Mouse (Mus musculus) layer of hippocampus, adult 11-12 months (tissue): Measurements from ENCODE around the gene Car7.

Source experiments
- DNase-seq: peaks from one replicate; pipeline ENCODE4 v3.0.0; 2022; ENCODE audit warnings: low spot score

Car7 gene

DNA sequence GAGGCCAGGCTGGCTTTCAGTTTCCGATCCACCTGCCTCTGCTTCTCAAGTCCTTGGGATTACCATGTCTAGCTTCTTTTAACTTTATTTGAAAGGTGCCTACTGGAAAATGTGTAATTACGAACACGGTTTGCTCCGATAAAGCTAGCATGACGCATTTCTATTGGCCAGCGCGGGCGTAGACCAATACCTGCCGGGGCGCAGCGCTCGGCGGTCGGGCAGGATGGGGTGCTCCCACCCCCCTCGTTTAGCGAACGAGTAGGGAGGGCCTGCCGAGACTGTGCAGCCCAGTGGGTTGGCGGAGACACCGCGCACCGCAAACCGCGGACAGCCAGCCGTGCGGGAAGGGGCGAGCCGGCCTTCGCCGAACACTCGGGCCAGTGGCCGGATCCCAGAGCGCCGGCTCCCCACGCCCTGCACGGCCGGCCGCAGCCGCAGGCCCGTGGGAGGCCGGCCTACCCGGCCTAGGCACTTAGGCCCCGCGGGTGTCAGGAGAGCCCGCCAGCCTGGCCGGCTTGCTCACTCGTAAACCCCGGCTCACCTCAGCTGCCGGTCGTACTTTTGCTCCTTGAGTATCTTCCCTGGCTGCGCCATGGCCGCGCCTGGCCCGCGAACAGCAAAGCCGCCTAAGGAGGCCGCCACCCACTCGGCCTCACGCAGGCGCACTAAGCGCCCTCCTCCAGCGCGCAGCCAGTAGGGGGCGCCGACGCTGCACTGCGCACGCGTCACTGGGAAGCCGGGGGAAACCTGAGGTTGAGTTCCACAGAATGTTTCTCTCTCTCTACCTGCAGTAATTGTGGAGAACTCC is at the start of gene Car7, which contains the start of gene Nae1:
Car7 (plus strand) TSS at position 719 of the 808 bp plus-strand sequence.
Nae1 (minus strand) TSS at position 667 of the 808 bp plus-strand sequence.
- peak; percentile 95 for DNase-seq

DNA sequence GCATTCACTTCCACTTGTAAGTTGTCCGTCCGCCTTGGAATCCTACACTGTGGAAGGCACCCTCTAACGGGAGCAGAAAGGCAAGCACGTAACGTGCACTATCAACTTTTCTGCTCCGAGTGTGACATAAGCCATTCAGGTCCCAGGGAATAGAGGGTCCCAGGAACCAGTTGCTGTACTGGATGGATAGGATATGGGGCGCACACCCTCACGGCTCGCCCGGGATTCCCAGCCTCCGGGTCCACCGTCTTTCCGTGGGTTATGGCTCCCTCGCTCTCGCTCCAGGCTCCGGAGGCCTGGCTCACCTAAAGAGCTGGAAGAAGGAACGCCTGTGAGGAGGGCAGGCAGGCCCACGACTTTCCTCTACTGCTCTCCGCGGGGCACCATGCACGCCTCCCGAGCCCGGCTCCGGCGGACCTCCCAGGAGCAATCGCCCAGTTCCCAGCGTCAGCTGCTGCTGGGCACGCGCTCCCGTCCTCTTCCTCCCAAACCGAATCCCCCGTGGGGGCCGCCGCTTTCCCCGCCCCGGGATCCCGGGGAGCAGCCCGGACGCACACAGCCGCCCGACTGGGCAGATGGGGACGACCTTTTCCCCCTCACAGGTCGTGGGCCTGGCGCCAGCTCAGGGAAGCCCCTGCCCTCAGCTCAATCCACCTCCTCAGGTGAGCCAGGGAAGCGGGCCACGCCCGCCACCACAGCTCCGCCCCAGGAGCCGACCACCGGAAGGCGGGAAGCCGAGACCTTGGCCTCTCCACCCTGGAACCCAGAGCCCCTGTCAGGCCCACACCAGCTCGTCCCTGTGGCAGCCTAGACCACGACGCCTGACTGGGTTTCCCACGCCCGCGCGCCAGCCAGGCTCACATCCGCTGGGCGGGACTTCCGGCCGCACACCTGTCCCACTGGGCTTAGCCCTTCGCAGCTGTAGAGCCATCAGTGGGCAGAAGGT is 25.2 kb upstream of the Car7 start, which contains the start of gene Terb1:
Terb1 (minus strand) TSS at position 850 of the 946 bp plus-strand sequence.
- DNase-seq: peak; percentile 25

DNA sequence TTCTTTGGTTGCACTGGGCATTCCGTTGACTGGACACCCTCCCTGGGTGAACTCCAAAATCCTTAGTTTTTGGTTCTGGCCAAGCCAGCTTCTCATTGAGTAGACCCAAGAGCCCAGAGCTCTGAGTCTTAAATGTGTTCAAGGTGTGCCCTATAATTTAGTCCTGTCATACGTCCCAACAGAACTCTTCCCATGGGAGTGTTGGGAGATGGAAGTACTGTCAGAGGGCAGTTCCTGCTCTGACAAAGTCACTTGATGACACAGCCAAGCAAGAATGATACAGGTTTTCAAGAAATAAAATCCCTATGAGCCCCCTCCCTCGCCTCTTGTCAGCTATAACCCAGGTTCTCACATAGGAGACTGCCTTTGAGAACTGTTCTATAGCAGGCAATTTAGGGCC is 24.4 kb upstream of the Car7 start:
- no peak for DNase-seq

DNA sequence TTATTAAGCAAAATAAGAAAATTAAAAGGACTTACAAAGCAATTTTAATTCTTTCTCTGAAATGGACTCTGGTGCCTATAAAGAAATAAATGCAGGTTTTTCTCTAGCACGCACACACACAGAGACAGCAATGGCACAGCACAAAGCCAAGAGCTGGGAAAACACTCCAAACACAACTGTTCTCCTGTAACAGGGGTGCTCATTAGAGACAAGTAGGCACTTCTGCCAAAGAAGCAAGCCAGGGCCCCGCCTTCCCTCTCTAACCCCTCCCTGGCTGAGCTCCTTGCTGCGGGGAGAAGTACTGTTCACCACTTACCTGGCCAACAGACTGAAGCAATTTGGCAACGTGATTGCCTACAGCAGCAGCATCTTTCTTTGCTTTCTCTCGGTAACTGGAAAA is 16.6 kb upstream of the Car7 start:
- no peak for DNase-seq

DNA sequence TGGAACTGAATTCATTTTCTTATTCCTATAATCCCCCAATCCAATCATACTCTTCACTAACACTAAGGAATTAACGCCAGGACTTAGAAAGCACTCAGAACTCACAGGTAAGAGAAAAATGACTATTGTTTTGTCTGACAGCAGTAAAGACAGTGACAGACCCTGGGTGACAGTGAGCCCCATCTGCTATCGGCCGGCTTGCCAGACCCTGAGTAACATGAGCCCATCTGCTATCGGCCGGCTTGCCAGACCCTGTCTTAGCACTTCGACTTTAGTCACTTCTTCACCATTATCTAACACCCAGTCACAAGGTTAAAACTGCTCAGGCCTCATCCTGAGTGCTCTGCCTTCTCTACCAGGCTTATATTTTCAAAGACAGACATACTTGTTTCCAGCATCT is 4.8 kb upstream of the Car7 start:
- DNase-seq: no peak

DNA sequence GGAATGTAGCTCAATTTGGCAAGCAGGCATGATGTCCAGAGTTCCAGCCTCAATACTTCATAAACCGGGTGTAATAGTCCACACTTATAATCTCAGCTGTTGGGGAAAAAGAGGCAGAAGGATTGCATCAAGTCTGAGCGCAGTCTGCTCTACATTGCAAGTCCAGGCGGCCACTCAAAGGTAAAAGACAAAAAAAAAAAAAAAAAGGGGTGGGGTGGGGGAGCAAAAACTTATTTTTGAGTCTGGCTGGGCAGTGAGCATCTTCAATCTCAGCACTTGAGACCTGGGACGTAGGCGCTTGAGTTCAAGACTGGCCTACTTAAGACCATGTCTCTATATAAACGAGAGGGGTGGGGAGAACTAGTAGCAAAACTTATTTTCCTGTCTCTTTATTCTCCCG is 938 bp upstream of the Car7 start:
- DNase-seq: no peak

DNA sequence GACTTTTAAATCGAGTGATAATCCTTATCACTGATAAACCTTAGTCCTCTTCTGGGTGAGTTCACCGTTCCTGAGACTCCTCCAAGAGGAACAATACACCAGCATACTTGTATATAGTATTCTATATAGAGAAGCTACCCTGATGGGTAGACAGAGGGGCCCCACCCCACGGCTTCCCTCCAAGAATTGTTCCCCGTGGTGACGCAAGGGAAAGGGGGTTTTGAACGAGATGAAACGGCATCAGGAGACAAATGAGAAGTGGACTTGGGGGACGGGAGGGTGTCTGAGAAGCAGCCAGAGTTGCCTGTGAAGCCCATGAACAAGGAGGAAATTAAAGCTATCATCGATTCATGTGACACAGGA is 271 bp downstream of the Car7 start:
- DNase-seq: no peak

DNA sequence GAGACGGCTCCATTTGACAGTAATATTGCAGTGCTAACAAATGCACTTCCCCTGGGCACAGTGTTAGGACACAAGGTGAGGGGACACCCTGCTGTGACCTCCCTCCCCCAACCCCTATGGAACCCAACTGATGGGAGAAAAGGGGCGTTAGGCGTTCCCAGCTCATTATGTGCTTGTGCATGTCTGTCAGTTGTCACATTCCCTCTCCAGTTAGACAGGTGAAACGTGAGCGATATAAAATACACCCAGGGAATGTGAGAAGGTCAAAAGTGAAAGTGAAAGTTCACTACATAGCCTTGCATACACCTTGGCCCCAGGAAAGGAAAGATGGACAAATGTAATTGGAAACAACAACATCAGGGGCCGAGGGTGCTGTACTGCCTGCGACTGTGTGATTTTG is 889 bp downstream of the Car7 start:
- DNase-seq: no peak

DNA sequence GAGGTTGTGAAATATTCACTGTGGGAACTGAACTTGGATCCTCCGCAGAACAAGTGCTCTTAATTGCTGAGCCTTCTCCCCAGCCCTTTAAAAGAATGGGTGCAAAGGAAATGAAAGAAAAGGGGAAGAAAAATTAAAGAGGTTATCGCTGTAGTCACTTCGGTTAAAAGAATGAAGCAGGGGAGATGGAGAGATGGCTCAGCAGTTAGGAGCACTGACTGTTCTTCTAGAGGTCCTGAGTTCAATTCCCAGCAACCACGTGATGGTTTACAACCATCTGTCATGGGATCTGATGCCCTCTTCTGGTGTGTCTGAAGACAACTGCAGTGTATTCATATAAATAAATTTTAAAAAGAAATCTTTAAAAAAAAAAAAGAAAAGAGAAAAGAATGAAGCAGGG is 1.5 kb downstream of the Car7 start:
- no peak for DNase-seq

DNA sequence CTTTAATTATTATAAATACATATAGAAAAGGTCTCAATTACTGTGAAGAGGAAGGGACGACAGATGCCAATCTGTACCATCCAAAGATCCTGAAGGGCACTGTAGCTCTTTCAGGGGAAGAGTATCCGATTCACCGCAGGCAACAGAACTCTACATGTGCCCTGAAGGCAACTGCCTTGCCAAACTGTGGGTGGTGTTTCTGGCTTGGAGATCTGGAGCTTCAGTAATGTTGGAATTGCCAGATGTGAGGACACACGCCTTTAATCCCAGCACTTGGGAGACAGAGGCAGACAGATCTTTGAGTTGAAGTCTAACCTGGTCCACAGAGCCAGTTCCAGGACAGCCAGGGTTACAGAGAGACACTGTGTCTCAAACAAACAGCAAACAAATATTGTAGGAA is 4.4 kb downstream of the Car7 start:
- DNase-seq: no peak

DNA sequence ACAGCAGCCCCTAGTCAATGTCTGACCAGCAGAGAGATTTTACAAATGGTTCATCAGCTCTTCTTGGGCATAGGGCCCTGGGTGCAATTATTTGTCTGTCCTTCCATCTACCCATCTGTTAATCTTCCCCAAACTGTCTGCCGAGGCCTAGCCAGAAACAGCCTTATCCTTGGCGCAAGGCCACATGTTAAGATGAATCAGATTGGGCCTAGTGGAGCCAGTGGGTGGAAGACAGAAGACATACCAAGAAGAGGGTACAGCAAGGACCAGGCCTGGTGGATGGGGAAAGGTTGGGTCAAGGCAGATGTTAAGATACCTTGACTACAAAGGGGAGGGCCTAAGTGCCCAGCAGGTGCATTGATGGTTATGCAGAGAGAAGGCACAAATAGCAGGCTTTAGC is 5.1 kb downstream of the Car7 start:
- DNase-seq: peak; percentile 57

DNA sequence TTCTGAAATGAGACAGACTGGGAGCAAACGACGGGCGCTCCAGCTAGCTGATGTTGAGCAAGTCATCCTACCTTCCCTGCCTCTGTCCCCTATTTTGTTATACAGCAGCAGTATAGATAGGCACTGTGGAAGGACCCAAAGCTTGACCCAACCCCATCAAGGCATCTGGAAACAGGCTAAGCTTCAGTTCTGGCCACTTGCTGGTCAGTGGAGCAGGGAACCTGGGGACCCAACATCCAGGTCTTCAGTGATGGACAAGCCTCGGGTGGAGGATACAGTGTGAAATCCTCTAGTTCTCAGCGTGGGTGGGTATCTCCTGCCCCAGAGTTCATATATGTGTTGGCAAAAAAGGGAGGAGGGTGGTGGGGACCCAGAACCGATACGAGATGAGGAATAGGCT is 5.7 kb downstream of the Car7 start:
- DNase-seq: no peak

DNA sequence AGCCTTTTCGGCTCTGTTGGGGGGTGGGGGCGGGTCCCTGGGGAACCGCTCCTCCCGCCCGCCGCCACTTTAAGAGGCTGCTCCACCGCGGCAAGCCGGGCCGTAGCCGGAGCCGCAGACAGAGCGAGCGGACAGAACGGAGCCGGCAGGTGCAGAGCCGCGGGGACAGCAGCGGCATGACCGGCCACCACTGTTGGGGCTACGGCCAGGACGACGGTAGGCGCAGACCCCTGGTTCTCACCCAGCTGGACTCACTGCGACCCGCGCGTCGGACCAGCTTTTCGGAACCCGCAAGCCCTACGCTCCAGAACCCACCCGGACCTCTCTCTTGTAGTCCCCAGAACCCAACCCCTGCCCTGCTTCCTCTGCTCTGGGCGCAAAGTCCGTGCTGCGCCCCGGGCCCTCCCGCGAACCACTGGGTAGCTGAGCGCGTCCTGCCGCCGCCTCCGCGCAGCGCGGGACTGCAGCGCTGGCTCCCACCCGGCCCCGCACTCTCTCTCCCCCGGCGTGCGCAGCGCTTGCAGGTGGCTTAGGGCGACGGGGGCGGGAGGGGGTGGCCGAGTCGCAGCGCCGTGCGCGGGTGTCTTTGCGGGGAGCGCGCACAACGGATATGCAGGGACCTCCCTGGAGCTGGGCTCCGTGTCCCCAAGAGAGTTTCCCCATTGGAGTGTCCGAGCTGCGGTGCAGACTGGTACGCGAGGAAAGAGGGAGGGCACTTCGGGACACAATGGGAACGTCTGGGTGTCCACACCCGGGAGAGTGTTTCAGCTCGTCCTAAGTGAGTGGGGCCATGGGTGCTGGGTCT is 6.4 kb downstream of the Car7 start:
- DNase-seq: peak; percentile 37

DNA sequence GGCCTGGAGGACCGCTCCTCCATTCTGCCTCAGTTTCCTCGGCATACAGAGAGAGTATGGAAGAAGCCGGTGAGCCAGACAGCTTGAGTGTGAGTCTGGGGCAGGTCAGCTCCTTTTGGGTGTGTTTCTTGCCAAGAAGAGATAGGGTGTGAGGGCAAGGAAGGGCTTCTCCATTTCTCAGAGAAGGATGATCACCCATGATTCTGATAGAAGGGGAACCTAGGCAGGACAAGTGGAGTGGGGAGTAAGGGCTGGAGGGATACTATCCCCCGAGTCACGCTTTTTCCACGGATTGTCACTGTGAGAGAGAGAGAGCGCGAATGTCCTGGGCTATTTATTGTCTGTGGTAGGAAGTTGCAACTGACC is 7.0 kb downstream of the Car7 start:
- DNase-seq: no peak

DNA sequence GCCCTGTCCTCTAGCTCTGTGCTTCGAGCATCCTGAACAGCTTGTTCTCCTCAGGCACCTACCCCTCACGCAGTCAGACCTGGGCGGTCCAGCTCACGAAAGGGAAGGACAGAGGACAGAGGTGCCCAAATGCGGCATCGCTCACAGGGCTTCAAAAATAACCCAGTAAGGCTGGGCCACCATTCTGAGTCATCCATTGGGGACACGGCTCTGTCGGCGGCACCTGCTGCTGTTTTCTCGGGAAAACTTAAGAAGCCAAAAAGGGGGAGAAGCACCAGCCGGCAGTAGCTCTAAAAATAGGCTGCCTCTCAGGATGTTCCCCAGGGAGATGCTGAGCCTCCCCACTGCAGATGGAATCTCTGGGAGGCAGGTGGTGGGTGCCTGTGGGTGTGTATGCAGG is 7.7 kb downstream of the Car7 start:
- DNase-seq: peak; percentile 73

DNA sequence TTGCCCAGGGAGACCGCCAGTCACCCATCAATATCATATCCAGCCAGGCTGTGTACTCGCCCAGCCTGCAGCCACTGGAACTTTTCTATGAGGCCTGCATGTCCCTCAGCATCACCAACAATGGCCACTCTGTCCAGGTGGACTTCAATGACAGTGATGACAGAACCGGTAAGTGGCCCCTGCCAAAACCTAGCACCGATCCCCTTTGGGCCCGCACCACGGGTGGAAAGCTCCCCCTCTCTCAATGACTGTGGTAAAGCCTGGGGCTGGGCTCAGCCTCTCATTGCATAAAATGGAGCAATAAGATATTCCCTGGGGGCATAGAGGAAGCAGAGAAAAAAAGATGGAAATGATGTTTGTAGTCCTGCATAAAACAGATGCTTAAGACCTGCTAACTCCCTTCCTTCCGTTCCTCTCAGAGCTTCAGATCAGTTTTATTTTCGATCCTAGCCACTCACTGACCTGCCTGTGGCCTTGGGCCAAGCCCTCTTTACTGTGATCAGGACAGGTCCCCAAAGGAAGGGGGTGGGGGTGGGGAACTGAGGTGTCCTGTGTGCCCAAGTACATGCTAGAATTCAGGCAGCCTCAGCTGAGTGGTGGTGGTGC is 9.1 kb downstream of the Car7 start:
- no peak for DNase-seq

DNA sequence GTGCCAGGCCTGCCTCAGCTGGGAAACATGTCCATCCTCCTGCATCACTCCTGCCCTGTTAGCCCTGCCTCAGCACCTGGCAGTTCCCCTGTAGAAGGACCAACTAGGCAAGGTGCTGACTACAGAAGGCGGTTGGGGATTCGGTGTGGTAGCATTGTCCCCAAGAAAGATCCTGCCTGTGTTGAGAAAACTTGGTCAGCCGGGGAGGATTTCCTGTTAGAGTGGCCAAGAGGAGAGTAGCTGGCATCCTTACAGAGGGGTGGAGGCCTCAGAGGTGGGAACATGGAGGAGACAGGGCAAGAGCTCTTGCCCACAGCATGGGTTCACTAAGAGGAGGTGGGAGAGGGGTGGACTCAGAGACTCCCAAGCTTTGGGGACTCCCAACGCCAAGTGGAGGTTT is 20.7 kb downstream of the Car7 start:
- no peak for DNase-seq

DNA sequence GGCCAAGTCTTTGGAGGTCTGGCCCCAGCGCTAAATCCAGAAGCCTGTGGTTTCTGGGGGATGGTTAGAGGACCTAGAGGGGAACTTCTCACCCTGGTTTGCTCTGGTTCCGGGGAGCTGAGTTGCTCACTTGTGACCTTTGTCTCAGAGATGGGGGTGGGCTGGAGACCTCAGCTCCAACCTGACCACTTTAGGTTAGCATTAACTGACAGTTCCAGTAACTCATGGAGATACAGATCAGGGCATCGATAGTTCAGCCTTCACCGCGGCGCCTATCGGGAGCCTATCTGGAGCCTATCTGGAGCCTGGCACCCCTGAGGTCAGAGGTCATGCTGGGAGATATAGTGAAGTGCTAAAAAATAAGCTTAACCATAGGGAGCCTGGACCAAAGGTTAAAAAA is 22.7 kb downstream of the Car7 start:
- no peak for DNase-seq

DNA sequence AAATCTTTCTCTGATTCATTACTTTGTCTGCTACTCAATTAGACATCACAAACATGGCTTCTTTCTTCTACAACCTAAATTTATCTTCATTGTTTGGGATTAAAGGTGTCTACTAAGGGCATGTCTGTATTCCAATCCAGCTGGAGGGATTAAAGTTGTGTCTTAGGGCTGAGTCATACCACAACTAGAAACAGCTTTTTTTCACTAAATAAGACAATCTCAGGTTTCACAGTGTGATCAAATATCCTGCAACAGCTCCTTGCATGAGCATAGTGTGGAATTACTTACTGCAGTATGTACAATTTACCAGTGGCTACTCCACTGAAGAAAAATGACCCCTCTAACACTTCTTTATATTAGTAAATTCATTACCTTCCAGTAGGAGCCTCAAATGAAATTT is 26.2 kb downstream of the Car7 start:
- DNase-seq: no peak

DNA sequence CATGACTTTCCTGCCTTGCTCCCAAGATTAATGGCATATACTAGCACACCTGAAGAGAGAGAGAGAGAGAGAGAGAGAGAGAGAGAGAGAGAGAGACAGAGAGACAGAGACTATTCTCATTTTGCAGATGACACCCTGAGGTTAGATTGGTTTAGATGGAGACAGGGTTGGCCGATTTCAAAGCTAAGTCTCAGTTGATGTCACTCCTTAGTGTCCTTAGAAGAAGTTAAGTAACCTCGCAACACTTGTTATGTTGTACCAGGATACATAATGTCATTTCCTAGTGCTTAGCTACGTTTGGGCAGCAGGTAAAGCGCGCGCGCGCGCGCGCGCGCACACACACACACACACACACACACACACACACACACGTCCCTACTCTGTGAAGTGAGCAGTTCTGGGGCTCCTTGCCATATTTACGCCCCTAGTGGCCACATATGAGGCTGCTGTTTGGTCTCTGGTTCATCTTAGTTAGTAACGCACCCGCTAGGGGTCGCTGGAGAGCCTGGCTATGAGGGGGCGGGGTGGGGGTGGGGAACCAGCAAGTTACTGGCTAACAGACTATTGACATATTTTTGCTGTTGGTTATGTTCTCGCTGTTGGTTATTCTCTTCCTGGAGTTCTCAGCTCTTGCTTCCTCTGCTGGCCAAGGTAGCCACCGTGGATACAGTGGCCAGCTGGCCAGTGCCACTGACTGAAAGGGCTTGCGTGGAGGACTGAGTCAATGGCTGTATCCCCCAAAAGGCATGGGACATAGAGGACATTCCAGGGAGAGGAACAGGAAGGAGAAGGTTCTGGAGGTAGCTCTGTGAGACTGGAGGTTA is 30.4 kb downstream of the Car7 start:
- DNase-seq: peak; percentile 91

DNA sequence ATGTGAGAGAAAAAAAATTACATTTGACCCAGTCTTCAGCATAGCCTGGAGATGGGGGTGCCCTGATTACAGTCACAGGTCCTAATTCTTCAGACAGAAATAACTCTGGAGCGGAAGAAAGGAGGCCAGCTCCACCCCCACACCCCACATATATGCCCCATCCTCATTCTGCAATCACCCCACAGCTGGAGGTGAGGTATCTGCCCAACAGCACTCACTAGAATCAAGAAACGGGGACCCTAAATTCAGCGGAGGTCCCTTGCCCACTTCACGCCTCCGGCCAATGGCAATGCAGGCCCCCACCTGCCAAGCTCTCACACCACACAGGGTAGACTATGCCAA is 30.9 kb downstream of the Car7 start:
- no peak for DNase-seq
